Mouse (Mus musculus): ENCODE results near the gene Pih1h3b. TPM values are rescaled to one million over a fixed set of nuclear protein-coding genes. Genes with fewer than 3 reads are reported as not detected.

Gene Pih1h3b
- not detected for polyA plus RNA-seq (2014; fragmentation: Illumina TruSeq; extraction: RNeasy Lipid Tissue Mini Kit (QIAGEN cat#74804); ENCODE audit: low replicate concordance)

GRCm38 (mm10) chrX:140062135-140062975 lies at the start of gene Pih1h3b, which contains the start of gene Nup62cl:
Gene Pih1h3b, plus strand, starts transcription at chrX:140062879.
Gene Nup62cl, minus strand, starts transcription at chrX:140062712.

Other genes with a start within 250 kb of the Pih1h3b start
- 10.4 TPM for gene Morc4, start 191.2 kb upstream of the Pih1h3b start, polyA plus RNA-seq (2014; fragmentation: Illumina TruSeq; extraction: RNeasy Lipid Tissue Mini Kit (QIAGEN cat#74804); ENCODE audit: low replicate concordance)
- gene Rbm41, start 64.3 kb upstream of the Pih1h3b start, polyA plus RNA-seq (2014; fragmentation: Illumina TruSeq; extraction: RNeasy Lipid Tissue Mini Kit (QIAGEN cat#74804); ENCODE audit: low replicate concordance) = 19.0 TPM
- 0.22 TPM for gene Nup62cl, start 167 bp upstream of the Pih1h3b start, polyA plus RNA-seq (2014; fragmentation: Illumina TruSeq; extraction: RNeasy Lipid Tissue Mini Kit (QIAGEN cat#74804); ENCODE audit: low replicate concordance)